Mouse (Mus musculus): ENCODE measurements around the gene Ajuba. TPM values are rescaled to one million over a fixed set of nuclear protein-coding genes. Genes with fewer than 3 reads are reported as not detected.

Gene Ajuba
- polyA plus RNA-seq, 1 experiment from 2014 or later = 3.9 TPM

DNA sequence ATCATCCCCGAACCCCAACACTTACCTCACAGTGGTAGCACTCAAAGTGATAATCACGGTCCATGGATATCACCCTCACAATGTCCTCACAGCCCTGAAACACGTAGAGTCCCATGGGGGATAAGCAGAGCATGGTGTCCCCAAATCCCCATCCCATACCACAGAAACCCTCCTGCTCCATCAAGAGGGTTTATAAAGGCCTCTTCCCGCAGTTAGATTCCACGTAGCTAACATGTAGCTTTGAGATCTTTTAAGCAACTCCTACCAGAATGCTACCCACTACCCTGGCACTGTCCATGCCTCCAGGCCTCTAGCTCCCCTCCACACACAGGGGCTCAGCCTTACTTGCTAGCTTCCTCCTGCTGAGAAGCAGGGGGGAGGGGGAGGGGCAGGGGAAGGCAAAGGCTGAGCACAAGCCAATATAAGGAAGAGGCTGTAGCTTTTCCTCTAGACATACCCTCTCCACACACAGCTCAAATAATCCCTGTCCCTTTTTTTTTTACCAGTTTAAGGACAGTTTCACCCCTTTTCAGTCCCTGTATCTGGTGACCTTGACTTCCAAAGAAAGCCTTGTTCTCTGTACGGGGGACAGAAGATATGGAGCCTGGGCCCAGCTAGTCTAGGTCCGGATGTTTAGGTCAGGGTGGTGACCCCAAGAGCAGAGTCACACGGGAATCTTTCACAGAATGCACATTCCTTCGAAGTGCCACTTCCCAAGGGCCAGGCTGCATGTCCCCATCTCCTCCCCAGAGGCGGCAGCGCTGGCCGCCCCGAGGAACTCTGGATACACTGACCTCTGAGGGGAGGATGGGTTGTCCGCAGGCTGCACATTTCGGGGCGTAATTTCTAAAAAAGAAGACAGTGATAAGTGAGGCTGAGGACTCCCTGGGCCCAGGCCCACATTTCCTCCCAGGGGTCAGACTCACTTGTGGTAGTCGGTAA, 7.6 kb downstream of the Ajuba start:
- 0 out of 2 replicates have a peak, but pooled peaks have one; percentile 13 for ATAC-seq (ENCODE audit: low read depth)
- WGBS (ENCODE audit: insufficient replicate concordance) = 69% methylated on average over 17 of the region's 17 CpGs
- Histone ChIP-seq H3K27ac (no peak overlapping the region), H3K4me2 (no peak overlapping the region), H3K36me3 (peaks cover 27% of the 10 kb centered on the region), H3K27me3 (peaks cover 47% of the 10 kb centered on the region), H3K4me1 (replicated peaks) (peaks cover 34% of the 10 kb centered on the region), H3K9ac (no peak overlapping the region; the same call in 1 of the 2 replicates), H3K4me3 (replicated peaks) (no peak overlapping the region), H3K9me3 (replicated peaks) (no peaks in the 10 kb centered on the region)
- DNase-seq = no peak

DNA sequence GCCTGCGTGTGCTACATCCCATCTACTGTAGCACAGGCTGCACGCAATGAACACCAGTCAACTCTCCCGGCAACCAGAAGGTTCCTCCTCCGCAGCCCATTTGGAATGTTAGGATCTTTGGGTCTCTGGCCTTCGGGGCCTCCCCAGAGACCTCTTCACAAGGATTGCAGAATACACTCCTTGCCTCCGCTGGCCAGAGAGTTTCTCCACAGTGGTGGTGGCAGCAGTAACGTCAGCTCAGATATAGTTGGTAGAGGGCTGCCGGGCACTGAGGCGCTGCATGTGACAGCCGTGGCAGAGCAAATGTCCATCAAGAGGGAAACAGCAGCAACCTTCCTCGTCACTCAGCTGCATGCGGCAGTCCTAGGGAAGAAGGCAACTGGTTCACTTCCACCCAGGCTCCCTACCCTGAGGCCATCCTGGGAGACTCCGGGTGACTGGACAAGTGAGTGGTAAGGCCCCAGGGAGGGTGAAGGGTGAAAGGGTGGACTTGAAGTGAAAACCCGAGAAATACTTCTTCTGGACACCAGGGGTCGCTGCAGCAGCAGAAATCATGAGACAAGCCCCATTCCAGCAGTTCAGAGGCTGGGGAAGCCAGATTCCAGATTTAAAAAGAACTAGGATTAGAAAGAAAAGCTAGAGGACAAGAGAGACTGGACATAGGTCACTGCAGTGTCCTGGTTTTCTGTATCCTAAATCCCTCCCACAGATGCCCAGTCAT, 8.5 kb downstream of the Ajuba start:
- Histone ChIP-seq H3K9ac (no peak overlapping the region), H3K4me2 (no peak overlapping the region), H3K9me3 (replicated peaks) (no peaks in the 10 kb centered on the region), H3K4me1 (replicated peaks) (peaks cover 26% of the 10 kb centered on the region), H3K4me3 (replicated peaks) (no peak overlapping the region), H3K27ac (no peak overlapping the region), H3K36me3 (peaks cover 27% of the 10 kb centered on the region), H3K27me3 (peaks cover 38% of the 10 kb centered on the region)
- 65% methylated on average over 15 of the region's 15 CpGs for WGBS (ENCODE audit: insufficient replicate concordance)
- peak; percentile 40 for DNase-seq
- ATAC-seq (ENCODE audit: low read depth) = no peak

DNA sequence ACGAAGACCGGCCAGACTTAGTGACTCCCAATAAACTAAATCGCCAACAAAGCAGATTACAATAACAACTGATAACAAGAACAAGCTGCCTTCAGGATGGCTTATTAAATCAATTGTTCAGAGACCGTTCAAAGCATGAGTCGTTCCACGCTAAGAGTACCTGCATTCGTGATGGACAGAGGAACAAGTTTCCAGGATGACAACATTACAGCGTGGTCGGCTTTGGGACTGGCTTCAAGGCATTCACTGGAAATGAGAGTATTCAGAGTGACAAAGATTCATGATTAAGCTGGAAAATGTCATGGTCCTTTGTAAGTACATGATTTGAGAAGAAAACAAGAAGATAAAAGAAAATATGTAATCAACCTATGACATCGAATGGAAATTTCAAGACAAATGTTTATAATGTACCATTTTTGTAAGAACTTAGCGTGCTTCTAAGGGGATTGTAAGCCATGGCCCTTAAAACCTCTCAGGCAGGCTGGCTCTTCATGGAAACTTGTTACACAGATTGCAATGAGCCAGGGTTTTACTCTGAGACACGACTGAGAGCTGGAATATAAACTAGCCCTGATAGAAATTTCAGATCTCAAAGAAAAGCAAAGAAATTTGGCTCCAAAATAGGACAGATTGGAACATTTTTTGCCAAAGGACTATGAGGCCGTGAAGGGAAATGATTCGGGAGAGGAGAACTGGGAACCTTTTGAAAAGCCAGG, 16.7 kb downstream of the Ajuba start:
- H3K9ac ChIP-seq = no peak overlapping the region
- no peaks in the 10 kb centered on the region for H3K4me1 ChIP-seq (replicated peaks)
- H3K4me3 ChIP-seq (replicated peaks) = no peak overlapping the region
- ATAC-seq (ENCODE audit: low read depth) (no peak), DNase-seq (no peak)
- no peaks in the 10 kb centered on the region for H3K9me3 ChIP-seq (replicated peaks)
- H3K27me3 ChIP-seq = 0 out of 2 replicates have a peak, but pooled peaks cover 3% of the 10 kb centered on the region
- no peak overlapping the region for H3K4me2 ChIP-seq
- no peak overlapping the region for H3K27ac ChIP-seq
- 71% methylated on average over 14 of the region's 14 CpGs for WGBS (ENCODE audit: insufficient replicate concordance)
- H3K36me3 ChIP-seq = no peaks in the 10 kb centered on the region

DNA sequence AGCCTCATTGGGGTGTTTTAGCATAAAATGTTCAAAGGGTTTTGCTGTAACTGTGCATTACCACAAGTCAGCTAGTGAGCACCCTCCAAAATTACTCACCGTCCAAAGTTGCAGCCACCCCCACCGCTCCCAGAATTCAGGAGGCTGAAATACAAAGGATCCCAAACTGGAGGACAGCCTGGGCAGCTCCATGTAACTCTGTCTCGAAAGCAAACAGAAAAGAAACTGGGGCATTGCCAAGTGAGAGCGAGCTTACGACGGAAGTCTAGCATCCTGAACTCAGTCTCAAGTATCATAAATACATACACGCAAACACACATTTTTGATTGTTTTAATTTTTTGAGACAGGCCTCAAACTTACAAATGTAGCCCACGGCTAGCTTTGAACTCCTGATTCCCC, 20.0 kb downstream of the Ajuba start:
- no peak overlapping the region for H3K27ac ChIP-seq
- ATAC-seq (ENCODE audit: low read depth) (no peak), DNase-seq (no peak)
- no peak overlapping the region for H3K4me3 ChIP-seq (replicated peaks)
- no peaks in the 10 kb centered on the region for H3K9me3 ChIP-seq (replicated peaks)
- peaks cover 22% of the 10 kb centered on the region for H3K4me1 ChIP-seq (replicated peaks)
- no peak overlapping the region for H3K9ac ChIP-seq
- WGBS (ENCODE audit: insufficient replicate concordance) = 81% methylated on average over 8 of the region's 8 CpGs
- H3K27me3 ChIP-seq = 0 out of 2 replicates have a peak, but pooled peaks cover 3% of the 10 kb centered on the region
- no peaks in the 10 kb centered on the region for H3K36me3 ChIP-seq
- H3K4me2 ChIP-seq = no peak overlapping the region

DNA sequence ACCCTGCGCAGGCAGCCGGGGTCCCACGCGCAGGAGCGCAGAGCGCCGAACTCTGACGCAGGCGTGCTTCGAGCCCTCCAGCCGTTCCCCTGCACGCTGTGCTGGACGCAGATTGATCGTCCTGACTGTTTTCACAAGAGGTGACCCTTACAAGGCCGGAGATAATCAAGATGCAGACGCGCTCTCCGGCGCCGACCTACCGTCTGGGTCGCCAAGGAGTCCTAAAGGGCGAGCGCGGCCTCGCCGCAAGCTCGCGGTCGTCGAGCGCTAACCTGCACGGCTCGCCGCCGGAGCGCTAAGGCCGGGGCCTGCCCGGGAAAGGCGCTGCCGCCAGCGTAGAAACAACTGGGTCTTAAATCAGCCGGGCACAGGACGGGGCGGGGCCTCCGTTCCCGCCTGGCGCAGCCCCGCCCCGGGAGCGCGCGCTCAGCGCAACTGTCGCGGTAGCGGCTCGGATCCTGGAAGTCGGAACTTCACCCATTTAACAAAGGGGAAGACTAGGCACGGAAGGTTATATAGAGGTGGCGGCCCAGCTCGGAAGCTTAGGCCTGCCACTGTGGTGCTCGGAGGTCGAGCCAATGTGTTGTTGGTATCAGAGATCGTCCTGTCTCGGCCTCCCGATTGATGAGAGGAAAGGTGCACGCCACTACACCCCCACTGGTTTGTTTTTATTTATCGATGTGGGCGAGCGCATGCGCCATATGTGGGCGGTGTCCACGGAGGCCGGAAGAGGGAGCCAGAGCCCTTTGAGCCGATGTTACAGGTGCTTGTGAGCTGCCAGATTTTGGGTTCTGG, 23.2 kb downstream of the Ajuba start, which contains the start of gene Haus4:
TSS of gene Haus4 (minus strand) at position 642 of the 795 bp plus-strand sequence.
- peak within 1 kb of the TSS; percentile 98 for H3K27ac ChIP-seq
- DNase-seq (peak; percentile 86), ATAC-seq (ENCODE audit: low read depth) (peak; percentile 96)
- peak within 1 kb of the TSS; percentile 84 for H3K9ac ChIP-seq
- WGBS (ENCODE audit: insufficient replicate concordance) = under 1% methylated on average over 76 of the region's 76 CpGs
- H3K4me3 ChIP-seq (replicated peaks) = peak within 1 kb of the TSS; percentile 70
- peaks cover 31% of the 10 kb centered on the region for H3K36me3 ChIP-seq
- 0 out of 2 replicates have a peak, but pooled peaks cover 3% of the 10 kb centered on the region for H3K27me3 ChIP-seq
- peak within 1 kb of the TSS; percentile 94 for H3K4me2 ChIP-seq
- no peaks in the 10 kb centered on the region for H3K9me3 ChIP-seq (replicated peaks)
- peaks cover 25% of the 10 kb centered on the region for H3K4me1 ChIP-seq (replicated peaks)

DNA sequence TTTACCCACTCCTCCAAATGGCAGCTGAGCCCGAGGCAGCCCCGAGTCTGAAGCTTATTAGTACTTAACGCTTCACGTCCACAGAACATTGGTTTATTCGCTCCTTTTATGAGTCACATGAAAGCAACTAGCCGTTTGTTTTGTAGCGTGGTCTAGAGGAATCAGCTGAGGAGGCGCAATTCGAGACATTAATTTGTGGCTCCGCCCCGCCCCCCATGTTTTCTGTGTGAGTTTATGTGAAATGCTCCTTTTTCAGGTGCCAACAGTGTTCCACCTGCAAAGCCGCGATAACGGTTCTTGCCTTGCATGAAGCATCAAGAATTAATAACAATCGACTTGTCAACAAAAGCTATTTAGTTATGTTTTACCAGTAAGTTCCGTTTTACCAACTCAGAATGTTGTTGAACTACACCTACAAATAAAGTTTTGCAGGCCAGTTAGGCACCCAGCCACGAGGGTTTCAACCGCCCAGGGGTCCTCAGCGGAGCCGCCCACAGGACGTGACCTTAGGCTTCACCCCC, 23.8 kb downstream of the Ajuba start:
- Histone ChIP-seq H3K27ac (peak overlapping the region; percentile 98), H3K27me3 (0 out of 2 replicates have a peak, but pooled peaks cover 3% of the 10 kb centered on the region), H3K36me3 (peaks cover 37% of the 10 kb centered on the region), H3K4me3 (replicated peaks) (peak overlapping the region; percentile 70), H3K4me2 (peak overlapping the region; percentile 94), H3K9me3 (replicated peaks) (no peaks in the 10 kb centered on the region), H3K4me1 (replicated peaks) (peaks cover 25% of the 10 kb centered on the region), H3K9ac (peak overlapping the region; percentile 84)
- ATAC-seq (ENCODE audit: low read depth) = no peak
- DNase-seq = peak; percentile 31
- WGBS (ENCODE audit: insufficient replicate concordance) = 3% methylated on average over 21 of the region's 21 CpGs

DNA sequence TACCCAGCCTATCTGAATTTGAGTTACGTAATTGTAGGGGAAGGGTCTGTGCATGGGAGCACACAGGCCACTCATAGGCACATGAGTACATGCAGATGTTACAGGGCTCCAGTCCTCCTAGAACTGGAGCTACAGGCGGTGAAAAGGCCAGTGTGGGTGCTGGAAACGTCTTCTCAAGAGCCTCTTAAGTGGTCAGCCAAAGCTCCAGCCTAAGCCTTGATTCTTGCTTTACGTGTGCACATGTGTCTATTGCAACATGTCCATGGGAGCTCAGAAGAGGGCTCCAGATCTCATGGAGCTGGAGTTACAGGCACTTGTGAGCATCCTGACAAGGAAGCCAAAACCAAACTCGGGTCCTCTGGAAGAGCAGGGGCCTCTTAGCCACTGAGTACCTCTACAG, 32.7 kb downstream of the Ajuba start:
- no peak overlapping the region for H3K9ac ChIP-seq
- H3K4me2 ChIP-seq = no peak overlapping the region
- DNase-seq = no peak
- WGBS (ENCODE audit: insufficient replicate concordance) = 86% methylated on average over 5 of the region's 5 CpGs
- H3K36me3 ChIP-seq = peaks cover 81% of the 10 kb centered on the region
- no peak overlapping the region for H3K27ac ChIP-seq
- no peaks in the 10 kb centered on the region for H3K9me3 ChIP-seq (replicated peaks)
- H3K4me1 ChIP-seq (replicated peaks) = no peaks in the 10 kb centered on the region
- no peaks in the 10 kb centered on the region for H3K27me3 ChIP-seq
- ATAC-seq (ENCODE audit: low read depth) = no peak
- no peak overlapping the region for H3K4me3 ChIP-seq (replicated peaks)

DNA sequence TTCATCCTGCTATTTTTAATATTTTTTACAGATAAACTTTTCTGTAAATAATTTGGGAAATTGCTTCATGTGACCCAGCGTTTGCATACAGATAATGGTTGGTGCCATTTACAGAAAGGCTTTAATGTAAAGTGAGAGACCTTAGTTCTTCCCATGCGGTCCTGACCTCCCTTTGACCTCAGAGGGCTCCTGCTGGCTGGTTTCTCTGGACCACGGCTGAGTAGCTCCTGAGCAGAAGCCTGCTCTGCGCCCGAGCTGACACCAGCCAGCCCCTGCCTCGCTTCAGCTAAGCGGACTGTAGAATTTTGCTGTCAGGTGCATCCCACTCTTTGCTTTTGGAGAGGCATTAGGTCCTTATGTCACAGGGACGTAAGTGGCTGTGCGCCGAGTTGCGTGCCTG, 36.6 kb downstream of the Ajuba start:
- WGBS (ENCODE audit: insufficient replicate concordance) = 83% methylated on average over 11 of the region's 11 CpGs
- no peak for ATAC-seq (ENCODE audit: low read depth)
- Histone ChIP-seq H3K9ac (no peak overlapping the region), H3K4me3 (replicated peaks) (no peak overlapping the region), H3K4me1 (replicated peaks) (no peaks in the 10 kb centered on the region), H3K27ac (no peak overlapping the region), H3K36me3 (peaks cover 42% of the 10 kb centered on the region), H3K4me2 (no peak overlapping the region), H3K9me3 (replicated peaks) (no peaks in the 10 kb centered on the region), H3K27me3 (no peaks in the 10 kb centered on the region)
- DNase-seq = no peak

DNA sequence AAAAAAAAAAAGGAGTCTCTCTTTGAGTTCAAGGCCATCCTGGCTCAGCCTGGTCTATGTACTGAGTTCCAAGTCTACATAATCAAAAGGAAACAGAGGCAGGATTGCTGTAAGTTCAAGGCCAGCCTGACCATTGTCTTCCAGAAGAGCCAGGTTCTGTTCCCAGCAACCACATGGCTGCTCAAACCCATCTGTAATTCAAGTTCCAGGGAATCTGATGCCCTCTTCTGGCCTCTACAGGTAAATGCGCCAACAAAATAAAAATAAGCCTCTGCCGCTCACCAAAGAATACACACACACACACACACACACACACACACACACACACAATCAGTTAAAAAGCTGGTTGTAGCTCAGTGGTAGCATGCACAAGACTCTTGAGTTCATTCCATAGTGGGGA, 38.8 kb downstream of the Ajuba start:
- H3K27ac ChIP-seq = no peak overlapping the region
- no peaks in the 10 kb centered on the region for H3K9me3 ChIP-seq (replicated peaks)
- 87% methylated on average over 2 of the region's 2 CpGs for WGBS (ENCODE audit: insufficient replicate concordance)
- ATAC-seq (ENCODE audit: low read depth) (no peak), DNase-seq (no peak)
- H3K4me2 ChIP-seq = no peak overlapping the region
- H3K4me3 ChIP-seq (replicated peaks) = no peak overlapping the region
- no peak overlapping the region for H3K9ac ChIP-seq
- H3K36me3 ChIP-seq = peaks cover 20% of the 10 kb centered on the region
- H3K4me1 ChIP-seq (replicated peaks) = no peaks in the 10 kb centered on the region
- H3K27me3 ChIP-seq = no peaks in the 10 kb centered on the region

DNA sequence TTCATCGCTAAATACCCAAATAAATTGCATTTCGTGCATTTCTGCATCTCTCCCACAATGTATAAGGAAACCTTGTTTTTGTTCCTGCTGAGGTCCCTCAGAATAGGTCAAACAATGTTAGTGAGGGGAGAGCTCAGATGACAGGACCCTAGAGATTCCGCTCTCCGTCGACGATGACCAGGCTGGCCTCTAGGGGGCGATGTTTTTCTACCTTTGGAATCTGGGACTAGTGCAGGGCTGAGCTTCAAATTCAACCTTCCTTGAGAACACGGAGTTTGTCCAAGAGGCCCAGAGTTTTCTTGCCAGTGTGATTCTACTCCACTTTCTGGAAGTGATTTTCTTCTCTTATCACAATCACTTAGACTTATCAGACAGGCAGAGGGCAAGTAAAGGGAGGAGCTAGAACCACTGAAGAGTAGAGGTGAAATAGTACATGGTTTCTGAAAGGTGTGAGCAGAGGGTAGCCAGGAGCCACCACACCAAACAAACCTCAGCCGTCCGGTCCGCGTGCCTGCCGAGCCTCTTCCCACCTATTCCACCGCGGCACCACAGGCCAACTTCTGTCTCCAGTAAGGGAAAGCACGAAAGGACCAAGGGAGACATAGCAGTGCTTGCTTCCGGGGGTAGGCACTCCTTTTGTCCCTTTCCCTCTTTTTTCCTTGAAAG, 48.8 kb downstream of the Ajuba start:
- DNase-seq (peak; percentile 61), ATAC-seq (ENCODE audit: low read depth) (0 out of 2 replicates have a peak, but pooled peaks have one; percentile 31)
- Histone ChIP-seq H3K9me3 (replicated peaks) (no peaks in the 10 kb centered on the region), H3K27me3 (peaks cover 23% of the 10 kb centered on the region), H3K27ac (no peak overlapping the region), H3K4me2 (no peak overlapping the region), H3K36me3 (no peaks in the 10 kb centered on the region), H3K4me1 (replicated peaks) (peaks cover 8% of the 10 kb centered on the region), H3K9ac (no peak overlapping the region), H3K4me3 (replicated peaks) (no peak overlapping the region)
- WGBS (ENCODE audit: insufficient replicate concordance) = 8% methylated on average over 17 of the region's 17 CpGs
